Comparison of ENCODE assay signal across 8 mouse cellular contexts in the genomic region with DNA sequence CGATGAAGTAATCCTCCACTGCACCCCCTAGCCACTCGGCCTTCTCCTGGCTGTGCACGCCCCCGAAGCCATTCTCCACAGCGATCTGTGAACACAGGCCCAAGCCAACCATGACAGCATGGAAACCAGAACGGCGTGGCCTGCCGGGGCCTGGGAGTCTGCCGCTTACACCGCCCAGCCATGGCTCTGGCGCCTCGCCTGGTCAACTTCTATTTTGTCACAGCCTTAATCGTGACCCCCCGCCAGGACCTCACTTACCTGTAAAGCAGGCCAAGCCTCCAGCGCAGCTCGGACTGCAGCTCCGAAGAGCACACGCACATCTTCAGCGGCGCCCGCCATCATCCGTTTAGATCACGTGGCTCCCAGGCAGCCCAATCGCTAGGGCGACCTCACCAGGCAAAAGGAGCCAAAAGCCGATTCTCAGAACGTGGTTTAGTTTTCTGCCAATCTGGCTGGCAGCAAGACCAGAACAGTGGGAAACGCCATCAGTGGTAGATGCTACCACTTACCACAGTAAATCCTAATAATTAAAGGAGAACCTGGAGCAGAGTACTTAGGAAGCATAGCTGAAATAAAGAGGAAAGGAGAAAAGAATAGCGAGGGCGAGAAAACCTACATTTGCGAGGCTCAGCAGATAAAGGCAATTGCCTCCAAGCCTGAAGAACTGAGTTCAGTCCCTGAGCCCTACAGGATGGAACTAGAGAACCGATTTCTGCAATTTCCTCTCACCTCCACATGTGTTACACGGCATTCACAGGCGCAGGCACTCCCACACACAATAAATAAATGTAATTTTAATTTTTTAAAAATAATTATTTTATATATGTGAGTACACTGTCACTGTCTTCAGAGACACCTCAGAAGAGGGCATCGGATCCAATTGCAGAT. TPM values are rescaled to one million over a fixed set of nuclear protein-coding genes. Genes with fewer than 3 reads are reported as not detected.
DNase-seq lines count a peak whose midpoint lies in the region; ATAC-seq and TF ChIP-seq lines count a peak whose summit lies in the region.

A gene (minus strand): TSS at position 373 of the 888 bp plus-strand sequence.

- H3K27ac ChIP-seq in ES-Bruce4 (ENCODE audit: insufficient read depth, low read length): no peak within 1 kb of the TSS
- H3K27ac ChIP-seq in forebrain, embryonic 12.5 days: no peak within 1 kb of the TSS
- peak within 1 kb of the TSS; percentile 50 for H3K27ac ChIP-seq in heart, postnatal 0 days (ENCODE audit: low read depth)
- H3K27ac ChIP-seq in liver, embryonic 16.5 days (ENCODE audit: low read length): no peak within 1 kb of the TSS
- H3K27ac ChIP-seq in neural tube, embryonic 14.5 days (ENCODE audit: low read depth, low read length): no peak within 1 kb of the TSS

- TF ChIP-seq EP300 in ES-Bruce4 (IDR thresholded peaks at IDR 0.05; ENCODE audit: insufficient read depth, low read depth, low read length): no peak
- no peak for TF ChIP-seq EP300 in heart, postnatal 0 days (IDR thresholded peaks at IDR 0.05; ENCODE audit: low read depth)

- TF ChIP-seq POLR2A in ES-Bruce4 (IDR thresholded peaks at IDR 0.05; ENCODE audit: insufficient read depth, low read length): no peak

- no peaks in the 10 kb centered on the region for H3K27me3 ChIP-seq in ES-Bruce4 (ENCODE audit: control insufficient read depth, insufficient read depth, low read length, poor library complexity, severe bottlenecking)
- 0 out of 2 replicates have a peak, but pooled peaks cover 4% of the 10 kb centered on the region for H3K27me3 ChIP-seq in forebrain, embryonic 12.5 days
- H3K27me3 ChIP-seq in heart, postnatal 0 days (ENCODE audit: control insufficient read depth, insufficient read depth, low read length): no peaks in the 10 kb centered on the region
- H3K27me3 ChIP-seq in liver, embryonic 16.5 days (ENCODE audit: control insufficient read depth, insufficient read depth, low read depth, low read length): no peaks in the 10 kb centered on the region; the same call in 1 of the 2 replicates
- H3K27me3 ChIP-seq in neural tube, embryonic 14.5 days (ENCODE audit: control insufficient read depth, insufficient read depth, low read length): no peaks in the 10 kb centered on the region

- TF ChIP-seq CTCF in ES-Bruce4 (IDR thresholded peaks at IDR 0.05; ENCODE audit: low read depth, low read length): no peak
- TF ChIP-seq CTCF in heart, postnatal 0 days (IDR thresholded peaks at IDR 0.05; ENCODE audit: low read depth): peak; percentile 22; the same call in 1 of the 2 replicates

- peaks cover 3% of the 10 kb centered on the region for H3K36me3 ChIP-seq in ES-Bruce4 (ENCODE audit: control insufficient read depth, insufficient read depth, low read length, poor library complexity, severe bottlenecking)
- H3K36me3 ChIP-seq in forebrain, embryonic 12.5 days (replicated peaks): peaks cover under 1% of the 10 kb centered on the region; the same call in 1 of the 2 replicates
- H3K36me3 ChIP-seq in heart, postnatal 0 days (replicated peaks; ENCODE audit: control insufficient read depth, insufficient read depth, low read length): no peaks in the 10 kb centered on the region
- H3K36me3 ChIP-seq in liver, embryonic 16.5 days (ENCODE audit: control insufficient read depth, insufficient read depth): no peaks in the 10 kb centered on the region
- H3K36me3 ChIP-seq in neural tube, embryonic 14.5 days (ENCODE audit: control insufficient read depth, insufficient read depth, low read length): no peaks in the 10 kb centered on the region

- H3K4me3 ChIP-seq in ES-Bruce4 (ENCODE audit: low read depth, low read length): peak within 1 kb of the TSS; percentile 98
- peak within 1 kb of the TSS; percentile 60 for H3K4me3 ChIP-seq in forebrain, embryonic 12.5 days (replicated peaks)
- H3K4me3 ChIP-seq in heart, postnatal 0 days (ENCODE audit: low read depth, low read length): peak within 1 kb of the TSS; percentile 69
- H3K4me3 ChIP-seq in liver, embryonic 16.5 days (ENCODE audit: low read depth, low read length): peak within 1 kb of the TSS; percentile 71
- peak within 1 kb of the TSS; percentile 50 for H3K4me3 ChIP-seq in neural tube, embryonic 14.5 days (ENCODE audit: low read depth, low read length)

- 28% methylated on average over 35 of the region's 35 CpGs for WGBS in forebrain, embryonic 12.5 days
- 22% methylated on average over 35 of the region's 35 CpGs for WGBS in heart, postnatal 0 days
- WGBS in liver, embryonic 16.5 days (ENCODE audit: insufficient replicate concordance): 21% methylated on average over 35 of the region's 35 CpGs
- WGBS in neural tube, embryonic 14.5 days: 23% methylated on average over 34 of the region's 35 CpGs

- H3K4me2 ChIP-seq in forebrain, embryonic 12.5 days: peak within 1 kb of the TSS; percentile 58
- H3K4me2 ChIP-seq in heart, postnatal 0 days (ENCODE audit: low read depth, low read length): peak within 1 kb of the TSS; percentile 71
- H3K4me2 ChIP-seq in liver, embryonic 16.5 days (ENCODE audit: low read depth, low read length): peak within 1 kb of the TSS; percentile 67
- peak within 1 kb of the TSS; percentile 59 for H3K4me2 ChIP-seq in neural tube, embryonic 14.5 days (ENCODE audit: low read depth, low read length)

- peak; percentile 94 for ATAC-seq in forebrain, embryonic 12.5 days (ENCODE audit: low FRiP score)
- ATAC-seq in heart, postnatal 0 days (ENCODE audit: insufficient read depth, low read depth): peak; percentile 90
- peak; percentile 86 for ATAC-seq in liver, embryonic 16.5 days (ENCODE audit: low read depth)
- peak; percentile 95 for ATAC-seq in neural tube, embryonic 14.5 days (ENCODE audit: low read depth)

- no peaks in the 10 kb centered on the region for H3K4me1 ChIP-seq in ES-Bruce4 (ENCODE audit: control insufficient read depth, insufficient read depth, low read length)
- H3K4me1 ChIP-seq in forebrain, embryonic 12.5 days: peaks cover 8% of the 10 kb centered on the region
- H3K4me1 ChIP-seq in heart, postnatal 0 days (ENCODE audit: control insufficient read depth, insufficient read depth): no peaks in the 10 kb centered on the region
- no peaks in the 10 kb centered on the region for H3K4me1 ChIP-seq in liver, embryonic 16.5 days (ENCODE audit: control insufficient read depth, low read depth, low read length)
- H3K4me1 ChIP-seq in neural tube, embryonic 14.5 days (ENCODE audit: control insufficient read depth, insufficient read depth, low read length): 0 out of 2 replicates have a peak, but pooled peaks cover 3% of the 10 kb centered on the region

- H3K9me3 ChIP-seq in ES-Bruce4 (replicated peaks; ENCODE audit: control insufficient read depth, insufficient read depth, low read length, poor library complexity, severe bottlenecking): no peaks in the 10 kb centered on the region
- no peaks in the 10 kb centered on the region for H3K9me3 ChIP-seq in forebrain, embryonic 12.5 days
- H3K9me3 ChIP-seq in heart, postnatal 0 days (replicated peaks; ENCODE audit: control insufficient read depth, low read length): no peaks in the 10 kb centered on the region
- H3K9me3 ChIP-seq in liver, embryonic 16.5 days (replicated peaks; ENCODE audit: control insufficient read depth, low read length): no peaks in the 10 kb centered on the region
- no peaks in the 10 kb centered on the region for H3K9me3 ChIP-seq in neural tube, embryonic 14.5 days (ENCODE audit: control insufficient read depth, low read length)

- H3K9ac ChIP-seq in ES-Bruce4 (ENCODE audit: low read depth, poor library complexity, severe bottlenecking): peak within 1 kb of the TSS; percentile 31
- H3K9ac ChIP-seq in forebrain, embryonic 12.5 days: peak within 1 kb of the TSS; percentile 61
- peak within 1 kb of the TSS; percentile 57 for H3K9ac ChIP-seq in heart, postnatal 0 days (replicated peaks; ENCODE audit: low read depth, low read length)
- peak within 1 kb of the TSS; percentile 61 for H3K9ac ChIP-seq in liver, embryonic 16.5 days (ENCODE audit: low read depth, low read length)
- peak within 1 kb of the TSS; percentile 58 for H3K9ac ChIP-seq in neural tube, embryonic 14.5 days (replicated peaks; ENCODE audit: low read depth, low read length)

- peak; percentile 64 for DNase-seq in c-Kit-positive CD71-positive TER-119-positive erythroid progenitor cells, embryonic 14.5 days (ENCODE audit: low spot score)
- peak; percentile 50 for DNase-seq in heart, postnatal 0 days (ENCODE audit: low spot score)
- peak; percentile 76 to 84 for DNase-seq in kidney, postnatal 4 days
- peak; percentile 76 for DNase-seq in testis, postnatal 10 days (ENCODE audit: low spot score)

RNA-seq across cellular contexts. Expression of the gene that starts here (rescaled TPM):
- polyA plus RNA-seq in ES-Bruce4 (2011; ENCODE audit: insufficient read depth, insufficient read length, low read depth, missing spikeins): 29.3 and 33.5 TPM in 2 replicates
- 39.5 and 44.0 TPM in 2 replicates for polyA plus RNA-seq in forebrain, embryonic 12.5 days (2016; fragmentation: Nextera tagmentation; extraction: Ambion mirVana)
- 6.2 and 8.9 TPM in 2 replicates for total RNA-seq in heart, postnatal 0 days (2014; rRNA removed; ENCODE audit: low replicate concordance)
- 9.0 and 10.4 TPM in 2 replicates for polyA plus RNA-seq in heart, postnatal 0 days (2015; fragmentation: Nextera tagmentation; extraction: Ambion mirVana)
- 9.3 and 9.8 TPM in 2 replicates for polyA plus RNA-seq in liver, embryonic 16.5 days (2015; fragmentation: Nextera tagmentation; extraction: Ambion mirVana)
- polyA plus RNA-seq in neural tube, embryonic 14.5 days (2014; fragmentation: Nextera tagmentation; extraction: Ambion mirVana): 30.4 and 34.3 TPM in 2 replicates
